Mouse (Mus musculus) heart, postnatal 0 days (tissue): Measurements from ENCODE around the gene Mbd3.

Experiments
- CTCF ChIP-seq: IDR thresholded peaks from 2 replicates; pipeline ENCODE4 v1.5.1; 2016; ENCODE audit warnings: antibody characterized with exemption, control low read depth, low read depth
- EP300 ChIP-seq: IDR thresholded peaks from 2 replicates; pipeline ENCODE4 v1.6.1; 2016; ENCODE audit warnings: antibody characterized with exemption, low read depth

DNA sequence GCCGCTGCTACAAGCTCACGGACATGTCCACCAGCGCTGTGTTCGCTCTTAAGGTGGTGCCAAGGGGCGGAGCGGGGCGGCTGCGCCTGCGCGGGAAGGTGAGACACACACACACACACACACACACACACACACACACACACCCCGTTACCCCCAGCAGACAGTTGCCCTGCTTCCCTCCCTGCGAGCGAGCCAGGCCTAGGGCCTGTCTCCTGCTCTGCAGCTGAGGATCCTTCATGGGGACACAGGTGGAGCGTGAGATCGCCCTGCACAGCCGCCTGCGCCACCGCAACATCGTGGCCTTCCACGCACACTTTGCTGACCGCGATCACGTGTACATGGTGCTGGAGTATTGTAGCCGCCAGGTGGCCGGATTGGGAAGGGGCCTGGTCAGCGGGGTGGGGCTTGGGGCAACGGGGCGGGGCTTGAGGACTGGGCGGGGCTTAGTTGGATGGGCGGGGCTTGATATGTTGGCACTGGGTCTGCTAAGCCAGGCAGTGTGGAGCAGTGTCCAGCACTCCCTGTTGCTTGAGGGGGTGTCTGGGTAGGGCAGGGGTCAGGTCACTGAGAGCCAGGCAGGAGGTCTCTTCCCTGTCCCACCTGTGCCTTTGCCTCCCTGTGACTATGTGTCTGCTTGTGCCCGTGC lies 41.2 kb downstream of the Mbd3 start:
- 0 out of 2 replicates have a peak, but pooled peaks have one; percentile 4 for TF ChIP-seq CTCF
- no peak for TF ChIP-seq EP300
